Mouse (Mus musculus) midbrain, embryonic 11.5 days (tissue): ENCODE measurements around the gene Mcoln2. TPM values are rescaled to one million over a fixed set of nuclear protein-coding genes. Genes with fewer than 3 reads are reported as not detected.
A peak's percentile ranks its signal among the peaks of the same experiment; 100 is the strongest.

Experiments used
- ATAC-seq: fragments of 200-750 bp; cut with Nextera tagmentation; 2 replicates; pipeline ENCODE4 v1.8.0; 2017; ENCODE audit warnings: moderate TSS enrichment, moderate library complexity; ENCODE audit not compliant: low FRiP score
- DNase-seq: peaks from one replicate; pipeline ENCODE4 v3.0.0; 2015; ENCODE audit warnings: low spot score; ENCODE audit errors: missing footprints
- H3K27ac ChIP-seq: fragments of 300-500 bp; sonication (generic); 2 replicates; pipeline ENCODE4 v1.5.1; 2014; ENCODE audit warnings: low read depth, low read length
- H3K27me3 ChIP-seq: fragments of 300-500 bp; sonication (generic); 2 replicates; pipeline ENCODE4 v1.6.1; 2014; ENCODE audit warnings: mild to moderate bottlenecking, low read length, moderate library complexity, mixed read lengths; ENCODE audit not compliant: control insufficient read depth, insufficient read depth
- H3K36me3 ChIP-seq: fragments of 300-500 bp; sonication (generic); 2 replicates; pipeline ENCODE4 v1.6.1; 2014; ENCODE audit warnings: mild to moderate bottlenecking, low read length, moderate library complexity, mixed read lengths; ENCODE audit not compliant: control insufficient read depth, insufficient read depth
- H3K4me1 ChIP-seq: fragments of 300-500 bp; sonication (generic); 2 replicates; pipeline ENCODE4 v1.6.1; 2014; ENCODE audit warnings: low read length; ENCODE audit not compliant: control insufficient read depth, insufficient read depth
- H3K4me2 ChIP-seq: fragments of 300-500 bp; sonication (generic); 2 replicates; pipeline ENCODE4 v1.6.1; 2014; ENCODE audit warnings: mild to moderate bottlenecking, moderate library complexity
- H3K4me3 ChIP-seq: fragments of 300-500 bp; sonication (generic); 2 replicates; pipeline ENCODE4 v1.5.1; 2014; ENCODE audit warnings: low read depth, low read length
- H3K9ac ChIP-seq: fragments of 300-500 bp; sonication (generic); 2 replicates; pipeline ENCODE4 v1.6.1; 2014; ENCODE audit warnings: low read length
- H3K9me3 ChIP-seq: fragments of 300-500 bp; sonication (generic); 2 replicates; pipeline ENCODE4 v1.6.1; 2016; ENCODE audit warnings: low read length; ENCODE audit not compliant: control insufficient read depth
- WGBS: fragments of 180-500 bp; shearing (Covaris S2); extraction: QIAGEN DNeasy Blood & Tissue Kit; methylation state at CpG from one replicate; pipeline ENCODE4 v1.1.7; 2014; 5-methylcytosine and 5-hydroxymethylcytosine counted together
- polyA plus RNA-seq: library from polyadenylated mRNA; unstranded; fragments of >200 nt; fragmentation: Nextera tagmentation; extraction: Ambion mirVana; gene quantifications from 2 replicates; pipeline ENCODE4 v1.2.1, GENCODE M21; 2014

The Mcoln2 gene
- polyA plus RNA-seq, 1 experiment from 2014 or later, result 0.46 TPM

DNA sequence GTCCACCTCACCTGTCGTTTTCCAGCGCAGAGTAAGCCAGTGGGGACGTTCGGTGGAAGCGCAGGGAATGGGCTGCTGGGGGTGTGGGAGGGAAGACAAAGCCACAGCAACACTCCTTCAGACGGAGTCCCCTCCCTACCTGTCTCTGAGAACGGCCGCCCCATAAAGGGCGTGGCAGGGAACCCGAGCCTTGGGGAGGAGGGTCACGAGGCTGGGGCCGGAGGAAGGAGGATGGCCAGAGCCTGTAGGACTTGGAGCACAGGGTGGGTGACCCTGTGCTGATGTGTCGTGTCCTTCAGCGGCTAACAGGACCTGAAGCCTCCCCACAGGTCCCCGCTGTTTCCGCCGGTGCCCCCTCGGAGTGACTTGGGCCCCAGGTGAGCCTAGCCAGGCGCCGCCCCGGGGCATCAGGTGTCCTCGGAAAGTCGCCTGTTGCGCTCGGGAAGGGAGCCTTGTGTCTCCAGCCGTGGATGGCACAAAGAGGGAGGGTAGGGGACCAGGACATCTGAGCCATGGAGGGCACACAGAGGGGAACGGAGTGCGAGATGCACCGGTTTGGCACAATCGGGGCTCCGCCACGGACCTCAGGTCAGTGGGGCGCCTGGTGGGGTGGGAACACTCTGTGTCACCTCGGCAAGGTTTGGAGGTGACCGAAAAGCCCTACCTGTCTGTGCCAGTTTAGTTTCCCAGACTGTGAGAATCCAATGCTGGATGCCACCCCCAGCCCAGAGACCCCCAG is 32.2 kb upstream of the Mcoln2 start, which contains the start of gene Mcoln3:
Mcoln3 (plus strand) TSS at position 193 of the 739 bp plus-strand sequence.
- H3K4me2 ChIP-seq, result no peak within 1 kb of the TSS
- H3K9me3 ChIP-seq, result no peaks in the 10 kb centered on the region
- no peak within 1 kb of the TSS for H3K27ac ChIP-seq
- no peak within 1 kb of the TSS for H3K4me3 ChIP-seq
- DNase-seq (no peak), ATAC-seq (peak; percentile 34; the same call in 1 of the 2 replicates)
- WGBS, result 8% methylated on average over 34 of the region's 35 CpGs
- no peaks in the 10 kb centered on the region for H3K36me3 ChIP-seq
- no peak within 1 kb of the TSS for H3K9ac ChIP-seq
- H3K27me3 ChIP-seq, result peaks cover 19% of the 10 kb centered on the region
- H3K4me1 ChIP-seq, result 0 out of 2 replicates have a peak, but pooled peaks cover 2% of the 10 kb centered on the region

DNA sequence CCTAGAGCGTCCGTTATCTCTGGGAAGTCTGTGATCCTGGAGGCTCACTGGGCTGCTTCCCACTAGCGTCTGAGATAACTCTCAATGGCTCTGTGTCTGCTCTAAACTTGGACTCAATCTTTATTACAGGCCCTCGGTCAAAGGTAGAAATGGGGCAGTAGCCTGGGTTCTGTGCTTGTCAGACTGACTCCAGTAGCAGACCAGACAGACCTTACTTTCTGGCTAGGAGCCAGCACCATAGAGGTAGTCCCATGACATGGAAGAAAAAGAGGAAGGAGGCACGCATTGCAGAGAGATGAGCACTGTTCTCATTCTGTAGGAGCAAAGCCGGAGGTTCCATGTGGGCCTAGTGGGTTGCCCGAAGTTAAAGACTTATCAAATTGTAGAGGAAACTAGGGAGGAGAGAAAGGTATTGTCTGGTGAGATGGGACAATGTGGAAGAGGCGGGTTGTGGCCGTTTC is 31.6 kb upstream of the Mcoln2 start:
- 0 out of 2 replicates have a peak, but pooled peaks cover 2% of the 10 kb centered on the region for H3K4me1 ChIP-seq
- no peaks in the 10 kb centered on the region for H3K36me3 ChIP-seq
- ATAC-seq (no peak), DNase-seq (no peak)
- H3K27ac ChIP-seq, result no peak overlapping the region
- H3K9me3 ChIP-seq, result no peaks in the 10 kb centered on the region
- no peak overlapping the region for H3K4me3 ChIP-seq
- peaks cover 19% of the 10 kb centered on the region for H3K27me3 ChIP-seq
- 61% methylated on average over 9 of the region's 9 CpGs for WGBS
- H3K9ac ChIP-seq, result no peak overlapping the region
- H3K4me2 ChIP-seq, result no peak overlapping the region

DNA sequence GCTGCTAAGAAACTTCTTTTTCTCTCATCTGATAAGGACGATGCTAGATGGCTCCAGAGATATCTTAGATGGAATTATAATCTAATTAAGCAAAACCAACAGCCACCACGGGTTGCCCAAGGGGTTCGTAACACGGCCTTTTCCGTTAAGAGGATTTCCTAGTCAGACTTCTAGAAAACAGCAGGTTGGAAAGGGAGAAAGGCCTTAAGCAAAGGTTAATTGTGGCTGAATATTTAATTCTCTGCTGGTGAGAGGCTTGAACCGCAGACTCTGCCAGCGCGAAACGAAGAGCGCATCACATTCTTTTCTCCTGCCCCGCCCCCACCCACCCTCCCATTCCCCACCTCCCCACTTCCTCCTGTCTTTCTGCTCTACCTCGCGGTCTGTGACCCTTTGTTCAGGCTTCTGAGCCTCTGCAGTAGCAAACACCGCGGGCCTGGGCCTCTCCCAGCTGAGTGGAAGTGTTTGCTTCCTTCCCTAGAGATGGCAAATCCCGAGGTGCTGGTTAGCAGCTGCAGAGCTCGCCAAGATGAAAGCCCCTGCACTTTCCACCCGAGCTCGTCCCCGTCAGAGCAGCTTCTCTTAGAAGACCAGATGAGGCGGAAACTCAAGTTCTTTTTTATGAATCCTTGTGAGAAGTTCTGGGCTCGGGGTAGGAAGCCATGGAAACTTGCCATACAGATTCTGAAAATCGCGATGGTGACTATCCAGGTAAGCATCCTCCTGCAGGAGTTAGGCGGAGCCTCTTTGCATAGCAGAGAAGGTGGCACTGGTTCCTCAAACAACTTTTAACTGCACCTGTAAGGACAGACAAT is 28.1 kb upstream of the Mcoln2 start:
- peak overlapping the region; percentile 13; the same call in 1 of the 2 replicates for H3K4me3 ChIP-seq
- ATAC-seq, result peak; percentile 82

DNA sequence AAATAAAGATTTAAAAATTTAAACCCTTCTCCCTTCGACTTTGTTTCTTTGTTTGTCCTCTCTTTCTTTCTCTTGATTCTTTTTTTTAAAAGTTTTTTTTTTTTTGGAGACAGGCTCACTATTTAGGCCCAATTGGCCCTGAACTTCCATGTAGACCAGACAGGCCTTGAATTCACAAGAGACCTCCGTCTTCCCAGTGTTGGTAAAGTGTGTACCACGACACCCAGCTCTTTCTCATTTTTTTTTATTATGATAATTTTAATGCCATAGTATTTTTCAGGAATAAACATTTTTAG is 27.6 kb upstream of the Mcoln2 start:
- Histone ChIP-seq H3K27ac (no peak overlapping the region), H3K9ac (peak overlapping the region; percentile 62; the same call in 1 of the 2 replicates), H3K4me1 (0 out of 2 replicates have a peak, but pooled peaks cover 2% of the 10 kb centered on the region), H3K36me3 (no peaks in the 10 kb centered on the region), H3K27me3 (peaks cover 13% of the 10 kb centered on the region), H3K4me2 (peak overlapping the region; percentile 44; the same call in 1 of the 2 replicates), H3K9me3 (no peaks in the 10 kb centered on the region), H3K4me3 (no peak overlapping the region; the same call in 1 of the 2 replicates)
- no peak for ATAC-seq
- 39% methylated on average over 3 of the region's 3 CpGs for WGBS
- DNase-seq, result no peak

More for the DNA sequence above, 28.1 kb upstream of the Mcoln2 start:
- no peaks in the 10 kb centered on the region for H3K36me3 ChIP-seq
- H3K9me3 ChIP-seq, result no peaks in the 10 kb centered on the region
- peak overlapping the region; percentile 62; the same call in 1 of the 2 replicates for H3K9ac ChIP-seq
- peak; percentile 95 for DNase-seq
- 0 out of 2 replicates have a peak, but pooled peaks cover 2% of the 10 kb centered on the region for H3K4me1 ChIP-seq
- H3K27ac ChIP-seq, result no peak overlapping the region
- 5% methylated on average over 25 of the region's 25 CpGs for WGBS
- H3K4me2 ChIP-seq, result peak overlapping the region; percentile 44
- H3K27me3 ChIP-seq, result peaks cover 19% of the 10 kb centered on the region

DNA sequence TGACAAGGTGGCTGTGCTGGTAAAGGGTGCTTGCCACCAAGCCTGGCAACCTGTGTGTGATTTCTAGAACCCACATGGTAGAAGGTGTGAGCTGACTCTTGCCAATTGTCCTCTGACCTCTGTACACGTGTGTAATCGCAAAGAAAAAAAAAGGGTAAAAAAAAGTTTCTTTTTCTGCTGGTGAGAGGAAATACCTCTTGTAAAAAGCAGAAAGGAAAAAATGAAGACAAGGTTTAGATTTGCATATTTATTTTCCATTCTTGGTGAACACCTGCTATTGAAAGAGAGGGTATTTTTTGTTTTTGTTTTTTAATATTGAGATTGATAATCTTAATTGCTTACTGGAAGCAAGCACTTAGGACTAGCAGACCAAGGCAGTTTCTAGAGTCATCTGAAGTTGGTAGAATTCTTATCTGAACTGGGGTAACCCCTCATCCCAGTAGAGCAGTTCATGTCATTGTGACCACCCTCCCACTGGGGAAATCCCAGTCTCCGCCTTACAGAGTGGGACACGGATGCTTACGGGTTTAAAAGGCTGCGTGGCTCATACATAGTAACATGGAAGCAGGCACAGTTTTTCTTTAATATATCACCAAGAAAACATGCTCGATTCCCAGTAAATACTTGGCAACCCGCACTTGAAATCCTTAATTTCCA is 26.7 kb upstream of the Mcoln2 start:
- H3K27me3 ChIP-seq, result peaks cover 5% of the 10 kb centered on the region; the same call in 1 of the 2 replicates
- no peak for ATAC-seq
- H3K4me1 ChIP-seq, result 0 out of 2 replicates have a peak, but pooled peaks cover 2% of the 10 kb centered on the region
- no peaks in the 10 kb centered on the region for H3K9me3 ChIP-seq
- no peak overlapping the region for H3K9ac ChIP-seq
- H3K4me2 ChIP-seq, result no peak overlapping the region
- no peaks in the 10 kb centered on the region for H3K36me3 ChIP-seq
- no peak overlapping the region for H3K27ac ChIP-seq
- WGBS, result 89% methylated on average over 8 of the region's 8 CpGs
- no peak for DNase-seq
- no peak overlapping the region for H3K4me3 ChIP-seq

DNA sequence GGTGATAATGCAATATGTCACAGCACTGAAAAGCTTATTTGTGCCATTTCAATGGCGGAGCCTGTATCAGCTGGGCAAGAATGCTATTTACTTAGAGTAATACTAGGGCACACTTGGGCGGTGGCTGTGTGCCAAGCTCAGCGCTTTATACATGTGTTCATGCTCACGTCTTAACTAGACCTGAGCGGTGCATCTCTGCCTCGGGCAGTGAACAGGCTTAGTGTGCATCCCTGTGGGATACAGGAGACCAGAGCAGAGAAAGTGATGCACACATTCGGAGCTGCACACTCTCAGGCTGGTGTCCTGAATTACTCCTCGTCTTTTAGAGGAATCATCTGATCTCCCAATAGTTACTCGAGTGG is 26.2 kb upstream of the Mcoln2 start:
- 82% methylated on average over 9 of the region's 9 CpGs for WGBS
- ATAC-seq, result no peak

DNA sequence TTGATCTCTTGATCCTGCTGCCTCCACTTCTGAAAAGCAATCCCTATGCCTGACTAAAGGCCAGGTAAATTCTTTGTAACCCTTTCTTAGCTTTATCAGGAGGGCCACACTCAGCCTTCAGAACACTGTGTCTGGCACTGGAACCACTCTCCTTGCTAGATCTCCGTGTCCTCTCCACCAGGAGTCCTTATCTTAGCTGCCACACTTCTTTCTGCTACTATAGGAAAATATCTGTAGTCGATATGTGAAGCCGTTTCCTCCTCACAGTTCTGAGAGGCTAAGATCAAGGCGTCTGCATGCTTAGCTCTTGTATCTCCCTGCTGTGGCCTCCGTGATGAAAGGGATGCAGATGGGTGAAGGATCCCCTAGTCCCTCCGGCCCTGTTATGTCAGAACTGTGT is 22.4 kb upstream of the Mcoln2 start:
- no peaks in the 10 kb centered on the region for H3K4me1 ChIP-seq
- 73% methylated on average over 6 of the region's 6 CpGs for WGBS
- H3K9me3 ChIP-seq, result no peaks in the 10 kb centered on the region
- no peak overlapping the region for H3K4me2 ChIP-seq
- no peak overlapping the region for H3K27ac ChIP-seq
- ATAC-seq (no peak), DNase-seq (no peak)
- H3K4me3 ChIP-seq, result no peak overlapping the region
- H3K27me3 ChIP-seq, result no peaks in the 10 kb centered on the region
- H3K9ac ChIP-seq, result no peak overlapping the region
- no peaks in the 10 kb centered on the region for H3K36me3 ChIP-seq

More for the DNA sequence above, 26.2 kb upstream of the Mcoln2 start:
- Histone ChIP-seq H3K27ac (no peak overlapping the region), H3K27me3 (no peaks in the 10 kb centered on the region; the same call in 1 of the 2 replicates), H3K4me3 (no peak overlapping the region), H3K9ac (no peak overlapping the region), H3K9me3 (no peaks in the 10 kb centered on the region), H3K4me1 (0 out of 2 replicates have a peak, but pooled peaks cover 2% of the 10 kb centered on the region), H3K36me3 (no peaks in the 10 kb centered on the region), H3K4me2 (no peak overlapping the region)
- DNase-seq, result no peak

DNA sequence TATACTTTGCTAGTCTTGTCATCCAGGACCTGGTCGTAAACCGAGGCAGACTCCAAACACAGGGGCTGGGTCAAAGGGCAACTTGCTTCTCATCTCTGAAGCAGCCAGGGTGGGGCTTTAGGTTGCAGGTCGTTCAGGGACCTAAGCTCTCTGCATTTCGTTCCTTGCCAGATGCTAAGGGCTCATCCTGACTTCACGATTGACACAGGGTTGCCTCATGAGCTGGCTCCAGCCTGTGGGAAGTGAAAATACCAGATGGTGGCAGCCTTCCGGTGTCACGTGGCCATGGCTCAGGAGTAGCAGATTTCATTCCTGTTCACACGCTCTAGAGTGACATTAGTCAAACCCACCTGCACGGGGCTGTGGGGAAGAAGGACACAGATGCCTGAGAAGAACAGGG is 14.8 kb upstream of the Mcoln2 start:
- Histone ChIP-seq H3K4me2 (no peak overlapping the region), H3K9ac (no peak overlapping the region), H3K27me3 (no peaks in the 10 kb centered on the region), H3K36me3 (no peaks in the 10 kb centered on the region), H3K4me3 (no peak overlapping the region), H3K4me1 (no peaks in the 10 kb centered on the region), H3K9me3 (no peaks in the 10 kb centered on the region), H3K27ac (no peak overlapping the region)
- 82% methylated on average over 9 of the region's 9 CpGs for WGBS
- DNase-seq (no peak), ATAC-seq (no peak)
